Mouse (Mus musculus) granulocyte monocyte progenitor cell, adult 5-6 weeks (primary cell): ENCODE data around the gene Cdk16. TPM values are rescaled to one million over a fixed set of nuclear protein-coding genes. Genes with fewer than 3 reads are reported as not detected.

ENCODE experiments used
- ATAC-seq: replicated peaks from 2 replicates; pipeline ENCODE4 v1.8.0; 2016; ENCODE audit warnings: mild to moderate bottlenecking, moderate TSS enrichment, inconsistent platforms; ENCODE audit not compliant: poor library complexity, severe bottlenecking
- total RNA-seq, 2 experiments: library from RNA; stranded (forward) in 1 of 2; stranded (reverse) in 1 of 2; fragments of 200-712, 200-1000 nt in 1 of 2; fragments of >200 nt in 1 of 2; fragmentation: Nextera tagmentation in 1 of 2; gene quantifications; 2 replicates each; pipeline ENCODE4 v1.2.3; 2014 to 2017

Cdk16 gene
- total RNA-seq (2014; fragmentation: Nextera tagmentation) (56.4 and 74.9 TPM in 2 replicates), total RNA-seq (2017) (18.8 and 27.8 TPM in 2 replicates)

GRCm38 (mm10) chrX:20687519-20688067 lies at the start of gene Cdk16:
TSS of gene Cdk16 (plus strand) at chrX:20687954.
- ATAC-seq = peak; percentile 80

DNA sequence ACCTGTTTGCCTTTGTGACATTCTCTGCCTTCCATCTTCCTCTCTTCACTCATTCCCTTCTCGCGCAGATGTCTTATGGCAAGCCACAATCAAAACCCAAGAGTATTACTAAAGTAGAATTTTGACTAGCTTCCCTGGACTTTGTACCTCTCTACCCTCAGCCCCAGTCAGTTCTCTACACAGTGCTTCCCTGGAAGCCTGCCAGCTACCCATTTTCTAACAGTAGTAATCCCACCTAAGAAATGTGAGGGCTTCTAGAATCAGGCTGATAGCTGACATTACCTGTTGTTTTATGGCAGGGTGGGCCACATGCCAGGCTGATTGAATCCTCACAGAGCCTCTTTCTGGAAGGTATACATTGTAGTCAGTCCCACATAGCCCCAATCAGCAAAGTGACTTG lies 49.6 kb upstream of the Cdk16 start:
- ATAC-seq = no peak

DNA sequence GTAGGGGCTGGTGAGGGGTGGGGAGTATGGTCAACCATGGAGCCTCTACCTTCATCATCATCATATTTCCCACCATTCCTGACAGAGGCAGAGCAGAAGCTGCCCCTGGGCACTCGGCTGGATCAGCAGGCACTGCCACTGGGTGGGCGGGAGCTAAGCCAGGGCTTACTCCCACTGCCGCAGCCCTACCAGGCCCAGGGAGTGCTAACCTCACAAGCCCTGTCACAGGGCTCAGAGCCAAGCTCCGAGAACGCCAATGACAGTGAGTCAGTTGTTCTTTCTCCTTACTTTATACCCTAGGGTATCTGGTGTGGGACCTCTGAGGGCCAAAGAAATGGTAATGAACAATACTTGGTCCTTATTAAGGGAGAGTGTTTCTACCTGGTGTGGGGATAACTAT lies 43.0 kb upstream of the Cdk16 start:
- no peak for ATAC-seq

GRCm38 (mm10) chrX:20657593-20657992 lies 30.2 kb upstream of the Cdk16 start:
- ATAC-seq = no peak

DNA sequence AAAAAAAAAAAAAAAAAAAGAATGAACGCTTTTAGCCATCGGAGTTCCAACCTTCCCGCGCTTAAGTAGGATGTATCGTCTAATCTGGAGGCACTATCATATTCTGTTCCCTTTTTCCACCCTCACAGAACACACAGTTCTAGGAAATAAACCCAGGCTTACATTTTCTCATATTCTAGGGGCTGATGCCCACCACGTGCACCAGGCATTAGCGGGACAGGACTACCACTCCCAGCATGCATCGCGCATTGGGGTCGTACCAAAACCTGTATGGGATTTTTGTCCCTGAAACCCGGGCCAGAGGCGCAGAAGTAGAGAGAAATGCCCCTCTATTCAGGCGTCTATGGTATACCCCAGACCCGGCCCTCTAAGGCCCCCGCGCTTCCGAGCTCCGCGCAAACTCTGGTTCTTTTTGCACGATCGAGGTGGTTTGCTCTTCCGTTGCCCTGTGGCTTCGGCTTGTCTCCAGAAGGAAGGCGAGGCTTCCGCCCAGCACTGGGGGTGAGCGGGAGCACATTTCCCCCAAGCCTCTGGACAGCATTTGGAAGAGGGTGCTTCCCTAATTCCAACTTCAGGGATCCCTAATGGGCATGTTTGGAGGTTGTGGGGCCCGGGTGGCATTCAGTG lies 29.6 kb upstream of the Cdk16 start, which contains the start of gene Uba1:
TSS of gene Uba1 (plus strand) at position 301 of the 627 bp plus-strand sequence.
- ATAC-seq = peak; percentile 84

DNA sequence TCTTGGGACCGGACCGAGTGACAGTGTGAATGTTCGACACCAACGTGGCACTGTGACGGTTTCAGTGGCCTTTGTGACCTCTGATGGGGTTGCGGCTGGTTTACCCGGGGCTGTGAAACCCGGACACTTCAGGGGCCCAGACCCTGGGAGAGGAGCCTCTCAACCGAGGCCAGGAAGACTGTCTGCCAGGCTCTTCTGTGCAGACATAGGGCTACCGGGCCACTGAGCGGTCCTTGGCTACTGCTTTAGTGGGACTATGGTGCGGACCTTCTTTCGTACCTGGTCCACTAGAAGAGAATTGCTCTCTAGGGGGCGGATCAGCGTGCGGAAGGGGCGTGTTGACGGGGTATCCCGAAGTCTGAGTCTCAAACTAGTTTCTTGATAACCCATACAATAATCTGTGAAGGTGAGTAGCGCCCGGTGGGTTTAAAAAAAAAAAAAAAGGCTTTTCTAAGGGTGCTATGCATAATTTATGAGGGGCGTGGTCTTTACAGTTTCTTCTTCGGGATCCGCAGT lies 28.8 kb upstream of the Cdk16 start:
- ATAC-seq = peak; percentile 15; the same call in 1 of the 2 replicates

- no peak for ATAC-seq
Measured at GRCm38 (mm10) chrX:20662317-20662715, 25.4 kb upstream of the Cdk16 start.

DNA sequence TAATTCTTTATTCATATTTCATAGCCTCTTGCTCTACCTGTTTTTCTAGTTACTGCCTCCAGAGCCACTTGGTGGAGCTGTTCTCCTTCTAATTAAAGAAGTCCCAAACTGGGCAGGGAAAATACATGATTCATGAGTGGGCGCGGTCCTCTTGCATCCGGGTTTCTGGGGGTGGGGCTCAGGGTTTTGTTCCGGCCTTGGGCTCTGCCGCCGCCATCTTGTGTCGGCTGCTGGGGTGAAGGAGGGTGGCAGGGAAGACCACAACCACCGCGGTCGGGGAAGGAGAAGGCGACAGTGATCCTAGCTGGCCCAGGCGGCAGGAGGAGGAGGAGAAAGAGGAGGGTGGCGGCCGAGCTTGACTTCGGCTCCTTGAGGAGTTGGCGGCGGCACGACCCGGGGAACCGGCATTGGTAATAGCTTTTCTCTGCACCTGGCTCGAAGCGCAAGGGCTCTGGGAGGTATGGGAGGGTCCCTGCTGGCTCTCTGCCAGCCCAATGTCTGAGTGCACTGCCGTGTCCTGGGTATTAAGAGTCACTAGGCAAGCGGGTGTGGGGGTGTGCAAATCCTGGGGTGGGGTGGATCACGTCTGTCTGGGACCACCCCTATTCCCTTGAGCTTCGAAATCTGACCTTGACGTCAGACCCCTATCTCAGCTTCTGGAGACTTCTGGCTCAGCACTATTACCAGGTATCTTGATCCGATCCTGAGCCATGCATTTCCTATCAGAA lies 24.9 kb upstream of the Cdk16 start:
- peak; percentile 74 for ATAC-seq

GRCm38 (mm10) chrX:20663444-20663790 lies 24.3 kb upstream of the Cdk16 start:
- no peak for ATAC-seq

GRCm38 (mm10) chrX:20688068-20688547 lies 354 bp downstream of the Cdk16 start:
- ATAC-seq = peak; percentile 64

GRCm38 (mm10) chrX:20688615-20689014 lies 861 bp downstream of the Cdk16 start:
- peak; percentile 28 for ATAC-seq

GRCm38 (mm10) chrX:20691566-20691965 lies 3.8 kb downstream of the Cdk16 start:
- no peak for ATAC-seq

- ATAC-seq = no peak
Measured at GRCm38 (mm10) chrX:20692616-20693015, 4.9 kb downstream of the Cdk16 start.

GRCm38 (mm10) chrX:20695842-20696241 lies 8.1 kb downstream of the Cdk16 start:
- no peak for ATAC-seq

- ATAC-seq = peak; percentile 30
Measured at GRCm38 (mm10) chrX:20703741-20704290, 16.1 kb downstream of the Cdk16 start, which contains the start of gene Usp11. TSS of gene Usp11 (plus strand) at chrX:20703906.

- peak; percentile 92 for ATAC-seq
Measured at GRCm38 (mm10) chrX:20704295-20705082, 16.7 kb downstream of the Cdk16 start.

GRCm38 (mm10) chrX:20705083-20705402 lies 17.3 kb downstream of the Cdk16 start:
- ATAC-seq = no peak

DNA sequence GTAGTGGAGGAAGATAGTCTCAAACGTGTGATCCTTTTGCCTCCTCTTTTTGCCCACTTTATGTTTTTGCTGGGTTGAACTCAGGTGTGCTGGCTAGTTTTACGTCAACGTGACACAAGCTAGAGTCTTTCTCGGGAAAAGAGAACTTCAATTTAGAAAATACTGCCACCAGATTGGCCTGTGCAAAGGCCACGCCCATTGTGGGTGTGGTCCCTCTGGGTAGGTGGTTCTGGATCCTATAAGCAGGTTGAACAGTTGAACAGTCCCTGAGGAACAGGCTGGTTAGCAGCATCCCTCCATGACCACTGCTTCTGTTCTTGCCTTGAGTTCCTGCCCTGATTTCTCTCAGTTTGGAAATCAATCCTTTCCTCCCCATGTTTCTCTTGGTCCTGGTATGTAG lies 40.9 kb downstream of the Cdk16 start:
- no peak for ATAC-seq

DNA sequence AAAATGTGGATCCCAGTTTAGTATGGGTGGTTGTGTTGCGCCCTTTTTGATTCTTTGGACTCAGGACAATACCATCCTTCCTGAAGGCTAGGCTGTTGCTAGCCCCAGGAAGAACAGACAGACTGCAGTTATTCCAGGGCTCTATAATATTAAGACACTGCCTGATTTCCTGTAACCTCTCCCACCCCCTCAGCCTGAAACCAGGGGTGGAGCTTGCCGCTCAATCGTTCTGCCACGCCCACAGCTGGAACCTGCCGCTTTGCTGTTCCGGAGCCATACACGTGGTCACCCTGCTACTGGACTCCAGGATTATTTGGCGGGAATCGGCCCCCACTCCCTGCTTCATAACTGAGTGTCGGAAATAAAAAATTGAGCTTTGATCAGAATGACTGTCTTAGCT lies 42.3 kb downstream of the Cdk16 start:
- peak; percentile 53; the same call in 1 of the 2 replicates for ATAC-seq

DNA sequence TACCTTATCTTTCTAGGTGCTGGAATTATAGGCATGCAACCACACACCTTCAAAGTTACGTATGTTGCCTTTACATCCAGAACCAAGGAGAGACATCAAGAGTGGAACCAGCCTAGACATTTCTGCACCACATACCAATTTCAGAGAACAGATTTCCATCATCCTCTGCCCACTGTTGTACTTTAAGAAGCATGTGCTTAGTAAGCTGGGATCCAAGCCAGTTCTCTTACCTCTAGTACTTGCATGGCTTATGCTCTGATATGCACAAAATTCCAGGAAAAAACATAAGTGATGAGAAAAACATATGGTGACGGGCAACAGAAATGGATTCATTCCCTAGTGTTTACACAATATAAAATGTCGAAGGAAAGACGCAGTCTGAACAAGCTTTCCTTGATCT lies 48.7 kb downstream of the Cdk16 start:
- ATAC-seq = no peak
